Mouse (Mus musculus): ENCODE results near the gene Enox1. TPM values are rescaled to one million over a fixed set of nuclear protein-coding genes. Genes with fewer than 3 reads are reported as not detected.

Enox1 gene
- polyA plus RNA-seq, 1 experiment from 2014 or later = 18.3 TPM

GRCm38 (mm10) chr14:77473501-77473900 lies 316.9 kb downstream of the Enox1 start:
- Histone ChIP-seq H3K9me3 (ENCODE audit: control insufficient read depth, low read length) (no peaks in the 10 kb centered on the region), H3K4me1 (replicated peaks; ENCODE audit: control insufficient read depth, insufficient read depth, low read length) (no peaks in the 10 kb centered on the region; the same call in 1 of the 2 replicates), H3K9ac (ENCODE audit: low read depth, low read length) (no peak overlapping the region), H3K36me3 (ENCODE audit: control insufficient read depth, insufficient read depth, low read length) (no peaks in the 10 kb centered on the region), H3K4me2 (replicated peaks; ENCODE audit: low read depth, low read length) (no peak overlapping the region), H3K4me3 (ENCODE audit: low read depth, low read length) (no peak overlapping the region), H3K27ac (ENCODE audit: low read depth, low read length) (no peak overlapping the region), H3K27me3 (ENCODE audit: control insufficient read depth, insufficient read depth, low read length) (no peaks in the 10 kb centered on the region)
- no peak for DNase-seq (ENCODE audit: low spot score)
- ATAC-seq (ENCODE audit: low FRiP score) = no peak
- 69% methylated on average over 4 of the region's 4 CpGs for WGBS

- Histone ChIP-seq H3K36me3 (ENCODE audit: control insufficient read depth, insufficient read depth, low read length) (no peaks in the 10 kb centered on the region), H3K9ac (ENCODE audit: low read depth, low read length) (no peak overlapping the region), H3K4me1 (replicated peaks; ENCODE audit: control insufficient read depth, insufficient read depth, low read length) (no peaks in the 10 kb centered on the region; the same call in 1 of the 2 replicates), H3K4me2 (replicated peaks; ENCODE audit: low read depth, low read length) (no peak overlapping the region), H3K4me3 (ENCODE audit: low read depth, low read length) (no peak overlapping the region), H3K27me3 (ENCODE audit: control insufficient read depth, insufficient read depth, low read length) (no peaks in the 10 kb centered on the region), H3K9me3 (ENCODE audit: control insufficient read depth, low read length) (no peaks in the 10 kb centered on the region), H3K27ac (ENCODE audit: low read depth, low read length) (no peak overlapping the region)
- DNase-seq (ENCODE audit: low spot score) = no peak
- 52% methylated on average over 5 of the region's 5 CpGs for WGBS
- no peak for ATAC-seq (ENCODE audit: low FRiP score)
Measured at GRCm38 (mm10) chr14:77474026-77474425, 317.5 kb downstream of the Enox1 start.

- Histone ChIP-seq H3K36me3 (ENCODE audit: control insufficient read depth, insufficient read depth, low read length) (no peaks in the 10 kb centered on the region), H3K9ac (ENCODE audit: low read depth, low read length) (no peak overlapping the region), H3K4me1 (replicated peaks; ENCODE audit: control insufficient read depth, insufficient read depth, low read length) (no peaks in the 10 kb centered on the region; the same call in 1 of the 2 replicates), H3K4me2 (replicated peaks; ENCODE audit: low read depth, low read length) (no peak overlapping the region), H3K4me3 (ENCODE audit: low read depth, low read length) (no peak overlapping the region), H3K27me3 (ENCODE audit: control insufficient read depth, insufficient read depth, low read length) (no peaks in the 10 kb centered on the region), H3K9me3 (ENCODE audit: control insufficient read depth, low read length) (no peaks in the 10 kb centered on the region), H3K27ac (ENCODE audit: low read depth, low read length) (0 out of 2 replicates have a peak overlapping the region, but pooled peaks have one; percentile 10)
- ATAC-seq (ENCODE audit: low FRiP score) (no peak), DNase-seq (ENCODE audit: low spot score) (no peak)
- WGBS = 72% methylated on average over 11 of the region's 11 CpGs
Measured at GRCm38 (mm10) chr14:77475134-77475820, 318.7 kb downstream of the Enox1 start.

GRCm38 (mm10) chr14:77477704-77478103 lies 321.1 kb downstream of the Enox1 start:
- Histone ChIP-seq H3K27ac (ENCODE audit: low read depth, low read length) (no peak overlapping the region), H3K9me3 (ENCODE audit: control insufficient read depth, low read length) (no peaks in the 10 kb centered on the region), H3K9ac (ENCODE audit: low read depth, low read length) (no peak overlapping the region), H3K4me3 (ENCODE audit: low read depth, low read length) (no peak overlapping the region), H3K27me3 (ENCODE audit: control insufficient read depth, insufficient read depth, low read length) (no peaks in the 10 kb centered on the region), H3K36me3 (ENCODE audit: control insufficient read depth, insufficient read depth, low read length) (no peaks in the 10 kb centered on the region), H3K4me2 (replicated peaks; ENCODE audit: low read depth, low read length) (no peak overlapping the region), H3K4me1 (replicated peaks; ENCODE audit: control insufficient read depth, insufficient read depth, low read length) (no peaks in the 10 kb centered on the region)
- DNase-seq (ENCODE audit: low spot score) (peak; percentile 38), ATAC-seq (ENCODE audit: low FRiP score) (peak; percentile 79)
- 69% methylated on average over 4 of the region's 4 CpGs for WGBS

GRCm38 (mm10) chr14:77478210-77478609 lies 321.6 kb downstream of the Enox1 start:
- ATAC-seq (ENCODE audit: low FRiP score) = peak; percentile 84
- 73% methylated on average over 7 of the region's 7 CpGs for WGBS
- H3K27ac ChIP-seq (ENCODE audit: low read depth, low read length) = no peak overlapping the region

GRCm38 (mm10) chr14:77478692-77479091 lies 322.1 kb downstream of the Enox1 start:
- no peak overlapping the region for H3K4me2 ChIP-seq (replicated peaks; ENCODE audit: low read depth, low read length)
- 83% methylated on average over 8 of the region's 8 CpGs for WGBS

More at GRCm38 (mm10) chr14:77478210-77478609, 321.6 kb downstream of the Enox1 start:
- Histone ChIP-seq H3K36me3 (ENCODE audit: control insufficient read depth, insufficient read depth, low read length) (no peaks in the 10 kb centered on the region), H3K4me3 (ENCODE audit: low read depth, low read length) (no peak overlapping the region), H3K9ac (ENCODE audit: low read depth, low read length) (no peak overlapping the region), H3K4me2 (replicated peaks; ENCODE audit: low read depth, low read length) (no peak overlapping the region), H3K4me1 (replicated peaks; ENCODE audit: control insufficient read depth, insufficient read depth, low read length) (no peaks in the 10 kb centered on the region), H3K27me3 (ENCODE audit: control insufficient read depth, insufficient read depth, low read length) (no peaks in the 10 kb centered on the region), H3K9me3 (ENCODE audit: control insufficient read depth, low read length) (no peaks in the 10 kb centered on the region)
- DNase-seq (ENCODE audit: low spot score) = peak; percentile 44

GRCm38 (mm10) chr14:77483076-77483475 lies 326.5 kb downstream of the Enox1 start:
- H3K27ac ChIP-seq (ENCODE audit: low read depth, low read length) = no peak overlapping the region
- 38% methylated on average over 15 of the region's 15 CpGs for WGBS
- no peak overlapping the region for H3K4me2 ChIP-seq (replicated peaks; ENCODE audit: low read depth, low read length)
- H3K36me3 ChIP-seq (ENCODE audit: control insufficient read depth, insufficient read depth, low read length) = no peaks in the 10 kb centered on the region
- H3K4me3 ChIP-seq (ENCODE audit: low read depth, low read length) = no peak overlapping the region
- no peaks in the 10 kb centered on the region for H3K9me3 ChIP-seq (ENCODE audit: control insufficient read depth, low read length)
- H3K4me1 ChIP-seq (replicated peaks; ENCODE audit: control insufficient read depth, insufficient read depth, low read length) = no peaks in the 10 kb centered on the region
- H3K27me3 ChIP-seq (ENCODE audit: control insufficient read depth, insufficient read depth, low read length) = no peaks in the 10 kb centered on the region
- H3K9ac ChIP-seq (ENCODE audit: low read depth, low read length) = no peak overlapping the region
- DNase-seq (ENCODE audit: low spot score) (no peak), ATAC-seq (ENCODE audit: low FRiP score) (no peak)

More at GRCm38 (mm10) chr14:77478692-77479091, 322.1 kb downstream of the Enox1 start:
- DNase-seq (ENCODE audit: low spot score) (no peak), ATAC-seq (ENCODE audit: low FRiP score) (no peak)
- H3K27ac ChIP-seq (ENCODE audit: low read depth, low read length) = no peak overlapping the region
- no peaks in the 10 kb centered on the region for H3K9me3 ChIP-seq (ENCODE audit: control insufficient read depth, low read length)
- no peak overlapping the region for H3K9ac ChIP-seq (ENCODE audit: low read depth, low read length)
- no peaks in the 10 kb centered on the region for H3K27me3 ChIP-seq (ENCODE audit: control insufficient read depth, insufficient read depth, low read length)
- no peaks in the 10 kb centered on the region for H3K36me3 ChIP-seq (ENCODE audit: control insufficient read depth, insufficient read depth, low read length)
- no peak overlapping the region for H3K4me3 ChIP-seq (ENCODE audit: low read depth, low read length)
- H3K4me1 ChIP-seq (replicated peaks; ENCODE audit: control insufficient read depth, insufficient read depth, low read length) = no peaks in the 10 kb centered on the region

GRCm38 (mm10) chr14:77484951-77485447 lies 328.4 kb downstream of the Enox1 start:
- DNase-seq (ENCODE audit: low spot score) (no peak), ATAC-seq (ENCODE audit: low FRiP score) (no peak)
- Histone ChIP-seq H3K4me2 (replicated peaks; ENCODE audit: low read depth, low read length) (no peak overlapping the region), H3K27me3 (ENCODE audit: control insufficient read depth, insufficient read depth, low read length) (no peaks in the 10 kb centered on the region), H3K4me3 (ENCODE audit: low read depth, low read length) (no peak overlapping the region), H3K27ac (ENCODE audit: low read depth, low read length) (no peak overlapping the region), H3K36me3 (ENCODE audit: control insufficient read depth, insufficient read depth, low read length) (no peaks in the 10 kb centered on the region), H3K9ac (ENCODE audit: low read depth, low read length) (no peak overlapping the region), H3K9me3 (ENCODE audit: control insufficient read depth, low read length) (no peaks in the 10 kb centered on the region), H3K4me1 (replicated peaks; ENCODE audit: control insufficient read depth, insufficient read depth, low read length) (no peaks in the 10 kb centered on the region)
- WGBS = 83% methylated on average over 8 of the region's 8 CpGs

- ATAC-seq (ENCODE audit: low FRiP score) (no peak), DNase-seq (ENCODE audit: low spot score) (no peak)
- Histone ChIP-seq H3K9ac (ENCODE audit: low read depth, low read length) (no peak overlapping the region), H3K27ac (ENCODE audit: low read depth, low read length) (no peak overlapping the region), H3K9me3 (ENCODE audit: control insufficient read depth, low read length) (no peaks in the 10 kb centered on the region), H3K4me3 (ENCODE audit: low read depth, low read length) (no peak overlapping the region), H3K27me3 (ENCODE audit: control insufficient read depth, insufficient read depth, low read length) (no peaks in the 10 kb centered on the region), H3K4me2 (replicated peaks; ENCODE audit: low read depth, low read length) (no peak overlapping the region), H3K36me3 (ENCODE audit: control insufficient read depth, insufficient read depth, low read length) (no peaks in the 10 kb centered on the region), H3K4me1 (replicated peaks; ENCODE audit: control insufficient read depth, insufficient read depth, low read length) (no peaks in the 10 kb centered on the region)
- WGBS = 92% methylated on average over 6 of the region's 6 CpGs
Measured at GRCm38 (mm10) chr14:77490699-77491098, 334.1 kb downstream of the Enox1 start.

Measured in hindbrain, embryonic 11.5 days (tissue).